Mouse (Mus musculus) liver, embryonic 12.5 days (tissue): ENCODE data around the gene Agbl1. TPM values are rescaled to one million over a fixed set of nuclear protein-coding genes. Genes with fewer than 3 reads are reported as not detected.
A peak's percentile ranks its signal among the peaks of the same experiment; 100 is the strongest.

Experiments
- ATAC-seq: fragments of 200-750 bp; cut with Nextera tagmentation; 2 replicates; pipeline ENCODE4 v1.8.0; 2017; ENCODE audit warnings: moderate number of reproducible peaks, mild to moderate bottlenecking, moderate library complexity
- H3K27ac ChIP-seq: fragments of 300-500 bp; sonication (generic); 2 replicates; pipeline ENCODE4 v1.5.1; 2016; ENCODE audit warnings: mild to moderate bottlenecking
- H3K27me3 ChIP-seq: fragments of 300-500 bp; sonication (generic); replicated peaks from 2 replicates; pipeline ENCODE4 v1.6.1; 2016; ENCODE audit warnings: mild to moderate bottlenecking, moderate library complexity
- H3K36me3 ChIP-seq: fragments of 300-500 bp; sonication (generic); 2 replicates; pipeline ENCODE4 v1.6.1; 2016; ENCODE audit warnings: mild to moderate bottlenecking, moderate library complexity
- H3K4me1 ChIP-seq: fragments of 300-500 bp; sonication (generic); 2 replicates; pipeline ENCODE4 v1.6.1; 2016
- H3K4me2 ChIP-seq: fragments of 300-500 bp; sonication (generic); 2 replicates; pipeline ENCODE4 v1.6.1; 2016; ENCODE audit warnings: mild to moderate bottlenecking, moderate library complexity
- H3K4me3 ChIP-seq: fragments of 300-500 bp; sonication (generic); 2 replicates; pipeline ENCODE4 v1.5.1; 2016; ENCODE audit warnings: mild to moderate bottlenecking, moderate library complexity
- H3K9ac ChIP-seq: fragments of 300-500 bp; sonication (generic); 2 replicates; pipeline ENCODE4 v1.6.1; 2016; ENCODE audit warnings: mild to moderate bottlenecking, moderate library complexity
- H3K9me3 ChIP-seq: fragments of 300-500 bp; sonication (generic); replicated peaks from 2 replicates; pipeline ENCODE4 v1.6.1; 2016; ENCODE audit warnings: mild to moderate bottlenecking, moderate library complexity
- WGBS: fragments of 180-500 bp; shearing (Covaris S2); methylation state at CpG from one replicate; pipeline ENCODE4 v1.1.7; 2016; ENCODE audit not compliant: insufficient replicate concordance; 5-methylcytosine and 5-hydroxymethylcytosine counted together
- polyA plus RNA-seq: library from polyadenylated mRNA; unstranded; fragments of >200 nt; fragmentation: Nextera tagmentation; extraction: Ambion mirVana; gene quantifications from 2 replicates; pipeline ENCODE4 v1.2.1, GENCODE M21; 2016

Gene Agbl1
- polyA plus RNA-seq, 1 experiment from 2014 or later, result not detected

GRCm38 (mm10) chr7:77114021-77114420 lies 884.3 kb downstream of the Agbl1 start:
- H3K27ac ChIP-seq, result no peak overlapping the region
- no peak for ATAC-seq
- 82% methylated on average over 1 of the region's 1 CpGs for WGBS

GRCm38 (mm10) chr7:77129045-77129444 lies 899.4 kb downstream of the Agbl1 start:
- Histone ChIP-seq H3K9ac (no peak overlapping the region), H3K27ac (no peak overlapping the region), H3K27me3 (no peaks in the 10 kb centered on the region), H3K36me3 (no peaks in the 10 kb centered on the region), H3K4me3 (no peak overlapping the region), H3K4me2 (no peak overlapping the region), H3K9me3 (no peaks in the 10 kb centered on the region), H3K4me1 (no peaks in the 10 kb centered on the region)
- no peak for ATAC-seq
- WGBS, result 50% methylated on average over 1 of the region's 1 CpGs

More at GRCm38 (mm10) chr7:77114021-77114420, 884.3 kb downstream of the Agbl1 start:
- H3K9me3 ChIP-seq, result no peaks in the 10 kb centered on the region
- H3K4me3 ChIP-seq, result no peak overlapping the region
- no peak overlapping the region for H3K9ac ChIP-seq
- no peak overlapping the region for H3K4me2 ChIP-seq
- H3K27me3 ChIP-seq, result no peaks in the 10 kb centered on the region
- no peaks in the 10 kb centered on the region for H3K4me1 ChIP-seq
- no peaks in the 10 kb centered on the region for H3K36me3 ChIP-seq

GRCm38 (mm10) chr7:77131950-77132349 lies 902.3 kb downstream of the Agbl1 start:
- H3K4me3 ChIP-seq, result no peak overlapping the region
- WGBS, result 41% methylated on average over 7 of the region's 7 CpGs
- ATAC-seq, result no peak
- H3K36me3 ChIP-seq, result no peaks in the 10 kb centered on the region
- H3K27me3 ChIP-seq, result no peaks in the 10 kb centered on the region
- H3K9ac ChIP-seq, result no peak overlapping the region
- no peaks in the 10 kb centered on the region for H3K9me3 ChIP-seq
- H3K27ac ChIP-seq, result no peak overlapping the region
- H3K4me1 ChIP-seq, result no peaks in the 10 kb centered on the region
- H3K4me2 ChIP-seq, result no peak overlapping the region

- H3K9me3 ChIP-seq, result no peaks in the 10 kb centered on the region
- H3K9ac ChIP-seq, result no peak overlapping the region
- 36% methylated on average over 15 of the region's 15 CpGs for WGBS
- H3K4me2 ChIP-seq, result no peak overlapping the region
- no peaks in the 10 kb centered on the region for H3K27me3 ChIP-seq
- ATAC-seq, result peak; percentile 37; the same call in 1 of the 2 replicates
- H3K27ac ChIP-seq, result no peak overlapping the region
- no peaks in the 10 kb centered on the region for H3K36me3 ChIP-seq
- no peak overlapping the region for H3K4me3 ChIP-seq
- no peaks in the 10 kb centered on the region for H3K4me1 ChIP-seq
Measured at GRCm38 (mm10) chr7:77132615-77133420, 903.1 kb downstream of the Agbl1 start.

- Histone ChIP-seq H3K4me1 (no peaks in the 10 kb centered on the region), H3K4me2 (no peak overlapping the region), H3K27ac (no peak overlapping the region), H3K4me3 (no peak overlapping the region), H3K9ac (no peak overlapping the region), H3K36me3 (no peaks in the 10 kb centered on the region), H3K9me3 (no peaks in the 10 kb centered on the region), H3K27me3 (no peaks in the 10 kb centered on the region)
- ATAC-seq, result no peak
- WGBS, result 72% methylated on average over 2 of the region's 2 CpGs
Measured at GRCm38 (mm10) chr7:77134860-77135259, 905.2 kb downstream of the Agbl1 start.

- Histone ChIP-seq H3K36me3 (no peaks in the 10 kb centered on the region), H3K27me3 (no peaks in the 10 kb centered on the region), H3K4me3 (no peak overlapping the region), H3K4me1 (no peaks in the 10 kb centered on the region), H3K27ac (no peak overlapping the region), H3K9me3 (no peaks in the 10 kb centered on the region), H3K4me2 (no peak overlapping the region), H3K9ac (no peak overlapping the region)
- no peak for ATAC-seq
Measured at GRCm38 (mm10) chr7:77138707-77139106, 909.0 kb downstream of the Agbl1 start.

- no peaks in the 10 kb centered on the region for H3K4me1 ChIP-seq
- no peaks in the 10 kb centered on the region for H3K27me3 ChIP-seq
- H3K9ac ChIP-seq, result no peak overlapping the region
- no peak overlapping the region for H3K4me3 ChIP-seq
- no peak overlapping the region for H3K4me2 ChIP-seq
- 46% methylated on average over 3 of the region's 3 CpGs for WGBS
- no peak overlapping the region for H3K27ac ChIP-seq
- H3K36me3 ChIP-seq, result no peaks in the 10 kb centered on the region
- no peak for ATAC-seq
- no peaks in the 10 kb centered on the region for H3K9me3 ChIP-seq
Measured at GRCm38 (mm10) chr7:77147527-77147926, 917.8 kb downstream of the Agbl1 start.

- Histone ChIP-seq H3K4me3 (no peak overlapping the region), H3K9ac (no peak overlapping the region), H3K36me3 (no peaks in the 10 kb centered on the region), H3K27me3 (no peaks in the 10 kb centered on the region), H3K9me3 (no peaks in the 10 kb centered on the region), H3K27ac (no peak overlapping the region), H3K4me2 (no peak overlapping the region), H3K4me1 (no peaks in the 10 kb centered on the region)
- WGBS, result 64% methylated on average over 4 of the region's 4 CpGs
- no peak for ATAC-seq
Measured at GRCm38 (mm10) chr7:77148820-77149219, 919.1 kb downstream of the Agbl1 start.

GRCm38 (mm10) chr7:77149846-77150245 lies 920.2 kb downstream of the Agbl1 start:
- Histone ChIP-seq H3K4me2 (no peak overlapping the region), H3K9me3 (no peaks in the 10 kb centered on the region), H3K9ac (no peak overlapping the region), H3K4me3 (no peak overlapping the region), H3K27me3 (no peaks in the 10 kb centered on the region), H3K36me3 (no peaks in the 10 kb centered on the region), H3K4me1 (no peaks in the 10 kb centered on the region), H3K27ac (no peak overlapping the region)
- ATAC-seq, result no peak
- WGBS, result 55% methylated on average over 2 of the region's 2 CpGs

- WGBS, result 59% methylated on average over 3 of the region's 3 CpGs
- Histone ChIP-seq H3K9me3 (no peaks in the 10 kb centered on the region), H3K27me3 (no peaks in the 10 kb centered on the region), H3K4me1 (no peaks in the 10 kb centered on the region), H3K27ac (no peak overlapping the region), H3K4me2 (no peak overlapping the region), H3K4me3 (no peak overlapping the region), H3K9ac (no peak overlapping the region), H3K36me3 (no peaks in the 10 kb centered on the region)
- no peak for ATAC-seq
Measured at GRCm38 (mm10) chr7:77152393-77152792, 922.7 kb downstream of the Agbl1 start.

- Histone ChIP-seq H3K9me3 (no peaks in the 10 kb centered on the region), H3K4me1 (no peaks in the 10 kb centered on the region), H3K9ac (no peak overlapping the region), H3K27ac (no peak overlapping the region), H3K4me3 (no peak overlapping the region), H3K4me2 (no peak overlapping the region), H3K27me3 (no peaks in the 10 kb centered on the region), H3K36me3 (no peaks in the 10 kb centered on the region)
- no peak for ATAC-seq
- 62% methylated on average over 1 of the region's 1 CpGs for WGBS
Measured at GRCm38 (mm10) chr7:77152909-77153308, 923.2 kb downstream of the Agbl1 start.

GRCm38 (mm10) chr7:77164921-77165320 lies 935.2 kb downstream of the Agbl1 start:
- H3K9ac ChIP-seq, result no peak overlapping the region
- no peak for ATAC-seq
- WGBS, result 71% methylated on average over 1 of the region's 1 CpGs
- no peaks in the 10 kb centered on the region for H3K36me3 ChIP-seq
- H3K4me2 ChIP-seq, result no peak overlapping the region
- H3K27ac ChIP-seq, result no peak overlapping the region
- H3K9me3 ChIP-seq, result no peaks in the 10 kb centered on the region
- no peaks in the 10 kb centered on the region for H3K4me1 ChIP-seq
- no peaks in the 10 kb centered on the region for H3K27me3 ChIP-seq
- H3K4me3 ChIP-seq, result no peak overlapping the region
